Mouse (Mus musculus) MEL (cell line): Measurements from ENCODE around the gene Ccdc61. TPM values are rescaled to one million over a fixed set of nuclear protein-coding genes. Genes with fewer than 3 reads are reported as not detected.
A peak's percentile ranks its signal among the peaks of the same experiment; 100 is the strongest.

ENCODE experiments used
- DNase-seq: peaks from one replicate; pipeline ENCODE4 v3.0.0; 2011; ENCODE audit warnings: low read depth, low spot score
- H3K27ac ChIP-seq: 2 replicates; pipeline ENCODE4 v1.5.1; 2012; ENCODE audit warnings: low read depth, mild to moderate bottlenecking, control low read depth, low read length, moderate library complexity; ENCODE audit not compliant: control insufficient read depth
- H3K27me3 ChIP-seq, 2 experiments: fragments of 150-350 bp in 1 of 2; sonication (generic) in 1 of 2; 2 replicates each; pipeline ENCODE4 v1.6.1; 2012; ENCODE audit warnings: low read length in 2 of 2, mild to moderate bottlenecking in 2 of 2, improper control_type of control experiment in 1 of 2, moderate library complexity in 1 of 2; ENCODE audit not compliant: insufficient read depth in 2 of 2, control insufficient read depth in 1 of 2
- H3K36me3 ChIP-seq, 2 experiments: 2 replicates each; pipeline ENCODE4 v1.6.1; 2012 to 2014; ENCODE audit warnings: low read length in 2 of 2, improper control_type of control experiment in 1 of 2, inconsistent platforms in 1 of 2, mild to moderate bottlenecking in 1 of 2; ENCODE audit not compliant: insufficient read depth in 2 of 2, control insufficient read depth in 1 of 2
- H3K4me1 ChIP-seq, 2 experiments: fragments of 150-350 bp in 1 of 2; sonication (generic) in 1 of 2; 2 replicates each; pipeline ENCODE4 v1.6.1; 2012; ENCODE audit warnings: low read length in 2 of 2, improper control_type of control experiment in 1 of 2, mild to moderate bottlenecking in 1 of 2; ENCODE audit not compliant: insufficient read depth in 2 of 2, control insufficient read depth in 1 of 2
- H3K4me3 ChIP-seq, 2 experiments: fragments of 150-350 bp in 1 of 2; sonication (generic) in 1 of 2; 2 replicates each; pipeline ENCODE4 v1.5.1; 2012; ENCODE audit warnings: low read depth in 2 of 2, low read length in 2 of 2, mild to moderate bottlenecking in 2 of 2, moderate library complexity in 2 of 2, control low read depth in 1 of 2, improper control_type of control experiment in 1 of 2; ENCODE audit not compliant: control insufficient read depth in 1 of 2, insufficient read depth in 1 of 2
- H3K79me2 ChIP-seq: 2 replicates; pipeline ENCODE4 v1.6.1; 2012; ENCODE audit warnings: mild to moderate bottlenecking, low read length, moderate library complexity; ENCODE audit not compliant: control insufficient read depth, poor library complexity, insufficient read depth
- H3K9ac ChIP-seq: 2 replicates; pipeline ENCODE4 v1.6.1; 2012; ENCODE audit warnings: low read depth, mild to moderate bottlenecking, control low read depth, low read length, moderate library complexity; ENCODE audit not compliant: control insufficient read depth, poor library complexity, severe bottlenecking
- H3K9me3 ChIP-seq: fragments of 150-350 bp; sonication (generic); replicated peaks from 2 replicates; pipeline ENCODE4 v1.6.1; 2012; ENCODE audit warnings: mild to moderate bottlenecking, low read length, improper control_type of control experiment, moderate library complexity; ENCODE audit not compliant: insufficient read depth
- BHLHE40 ChIP-seq: IDR thresholded peaks from 2 replicates; pipeline ENCODE4 v1.6.1; 2012; ENCODE audit warnings: low read depth, mild to moderate bottlenecking, inconsistent platforms, low read length, improper control_type of control experiment, borderline replicate concordance
- CTCF ChIP-seq, 3 experiments: IDR thresholded peaks in 2 of 3; conservative IDR thresholded peaks in 1 of 3; 2 replicates each; pipeline ENCODE4 v1.5.1; 2011 to 2012; ENCODE audit warnings: low read length in 3 of 3, low read depth in 2 of 3, mild to moderate bottlenecking in 2 of 3, improper control_type of control experiment in 1 of 3, inconsistent platforms in 1 of 3, mixed read lengths in 1 of 3, moderate library complexity in 1 of 3; ENCODE audit not compliant: control insufficient read depth in 1 of 3, insufficient read depth in 1 of 3, poor library complexity in 1 of 3, severe bottlenecking in 1 of 3
- MAZ ChIP-seq: IDR thresholded peaks from 2 replicates; pipeline ENCODE4 v1.6.1; 2012; ENCODE audit warnings: low read depth, mild to moderate bottlenecking, inconsistent platforms, low read length, improper control_type of control experiment
- MEF2A ChIP-seq: IDR thresholded peaks from 2 replicates; pipeline ENCODE4 v1.6.1; 2014; ENCODE audit warnings: low read depth, mild to moderate bottlenecking, inconsistent platforms, low read length, improper control_type of control experiment; ENCODE audit not compliant: poor library complexity, insufficient replicate concordance, severe bottlenecking; ENCODE audit errors: extremely low read depth
- MYC ChIP-seq: IDR thresholded peaks from 2 replicates; pipeline ENCODE4 v1.6.1; 2011; ENCODE audit warnings: low read depth, mild to moderate bottlenecking, low read length, improper control_type of control experiment, moderate library complexity
- NRF1 ChIP-seq: IDR thresholded peaks from 2 replicates; pipeline ENCODE4 v1.6.1; 2014; ENCODE audit warnings: low read depth, mild to moderate bottlenecking, inconsistent platforms, low read length, improper control_type of control experiment, moderate library complexity; ENCODE audit not compliant: poor library complexity, insufficient read depth, severe bottlenecking
- RAD21 ChIP-seq: IDR thresholded peaks from 2 replicates; pipeline ENCODE4 v1.6.1; 2011; ENCODE audit warnings: mild to moderate bottlenecking, low read depth, low read length, improper control_type of control experiment
- RCOR1 ChIP-seq: IDR thresholded peaks from 2 replicates; pipeline ENCODE4 v1.6.1; 2012; ENCODE audit warnings: low read depth, mild to moderate bottlenecking, inconsistent platforms, low read length, improper control_type of control experiment
- TCF12 ChIP-seq: IDR thresholded peaks from 2 replicates; pipeline ENCODE4 v1.6.1; 2014; ENCODE audit warnings: low read depth, mild to moderate bottlenecking, inconsistent platforms, low read length, improper control_type of control experiment, moderate library complexity
- polyA plus RNA-seq, 2 experiments: library from polyadenylated mRNA; stranded (reverse) in 1 of 2; unstranded in 1 of 2; fragments of >175 nt in 1 of 2; fragments of >200 nt in 1 of 2; gene quantifications; 2 replicates each; pipeline versions ENCODE4 v1.2.1 to v1.2.4; 2012; ENCODE audit warnings: low replicate concordance in 2 of 2, low read depth in 1 of 2; ENCODE audit not compliant: insufficient read length in 2 of 2, insufficient read depth in 1 of 2, missing spikeins in 1 of 2
- total RNA-seq: library from RNA; depleted of rRNA; stranded (reverse); fragments of 300-350 nt; gene quantifications from 2 replicates; pipeline ENCODE4 v1.2.3, GENCODE M21; 2012

Gene Ccdc61
- total and polyA plus RNA-seq, 3 experiments = 19.7 to 69.8 TPM; not detected in 1

- no peak for DNase-seq
- Histone ChIP-seq H3K79me2 (no peaks in the 10 kb centered on the region), H3K36me3 (no peaks in the 10 kb centered on the region), H3K27me3 (peaks cover 8 to 13% of the 10 kb centered on the region in 2 experiments), H3K4me1 (no peaks in the 10 kb centered on the region; a peak in 1 of 4 replicates), H3K27ac (no peak overlapping the region), H3K4me3 (no peak overlapping the region), H3K9me3 (no peaks in the 10 kb centered on the region), H3K9ac (no peak overlapping the region)
- no peak for TF ChIP-seq MEF2A
These were observed 12.6 kb upstream of the Ccdc61 start for GRCm38 (mm10) chr7:18922807-18923206.

GRCm38 (mm10) chr7:18921069-18921468 is 10.9 kb upstream of the Ccdc61 start:
- H3K4me1 ChIP-seq = no peaks in the 10 kb centered on the region; a peak in 1 of 4 replicates
- no peaks in the 10 kb centered on the region for H3K9me3 ChIP-seq
- TF ChIP-seq NRF1 (peak; percentile 54), RCOR1 (no peak), BHLHE40 (no peak)
- TF ChIP-seq, all 39 proteins: peak for 1
- DNase-seq = no peak
- Histone ChIP-seq H3K27me3 (peaks cover 5 to 6% of the 10 kb centered on the region in 2 experiments), H3K36me3 (no peaks in the 10 kb centered on the region), H3K27ac (no peak overlapping the region), H3K9ac (no peak overlapping the region), H3K4me3 (no peak overlapping the region), H3K79me2 (no peaks in the 10 kb centered on the region)

GRCm38 (mm10) chr7:18917931-18918330 is 7.7 kb upstream of the Ccdc61 start:
- no peak for DNase-seq
- H3K9me3 ChIP-seq = no peaks in the 10 kb centered on the region
- no peaks in the 10 kb centered on the region for H3K79me2 ChIP-seq
- H3K9ac ChIP-seq = no peak overlapping the region
- H3K27ac ChIP-seq = no peak overlapping the region
- H3K4me1 ChIP-seq = no peaks in the 10 kb centered on the region
- peaks cover 4 to 7% of the 10 kb centered on the region in 2 experiments for H3K27me3 ChIP-seq
- no peak overlapping the region for H3K4me3 ChIP-seq
- no peak for TF ChIP-seq CTCF (IDR thresholded peaks at IDR 0.05 in 2 of 3, conservative IDR thresholded peaks at IDR 0.05 in 1 of 3; ENCODE audit: control insufficient read depth in 1 of 3, insufficient read depth in 1 of 3, low read depth in 2 of 3, low read length in 3 of 3, poor library complexity in 1 of 3, severe bottlenecking in 1 of 3)
- no peak for TF ChIP-seq MYC
- TF ChIP-seq RAD21 = no peak
- H3K36me3 ChIP-seq = no peaks in the 10 kb centered on the region

DNA sequence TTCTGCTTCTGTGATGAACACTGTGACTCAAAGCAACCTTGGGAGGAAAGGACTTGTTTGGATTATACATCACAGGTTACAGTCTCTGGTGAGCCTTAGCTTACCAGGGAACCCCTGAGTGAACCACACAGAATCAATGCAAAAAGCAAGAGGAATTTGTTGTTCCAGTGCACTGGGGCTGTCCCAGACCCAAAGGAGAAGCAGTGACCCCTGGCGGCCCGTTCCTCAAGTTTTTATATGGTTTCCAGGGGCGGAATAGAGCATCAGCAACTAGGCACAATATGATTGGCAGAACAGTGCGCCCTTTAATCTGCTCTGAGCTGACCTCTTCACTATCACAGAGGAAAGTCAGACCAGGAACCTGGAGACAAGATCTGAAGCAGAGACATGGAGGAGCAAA is 6.0 kb upstream of the Ccdc61 start:
- no peaks in the 10 kb centered on the region for H3K79me2 ChIP-seq
- TF ChIP-seq MAZ (no peak), TCF12 (no peak)
- TF ChIP-seq, all 39 proteins: peak for 0
- no peak for DNase-seq

More for the DNA sequence above, 6.0 kb upstream of the Ccdc61 start:
- no peaks in the 10 kb centered on the region for H3K9me3 ChIP-seq
- no peak overlapping the region for H3K27ac ChIP-seq
- H3K27me3 ChIP-seq = peaks cover 2 to 7% of the 10 kb centered on the region in 2 experiments; a peak in 3 of 4 replicates
- no peaks in the 10 kb centered on the region for H3K36me3 ChIP-seq
- no peak overlapping the region for H3K4me3 ChIP-seq
- no peak overlapping the region for H3K9ac ChIP-seq
- H3K4me1 ChIP-seq = peaks cover 0 to 3% of the 10 kb centered on the region in 2 experiments; a peak in 3 of 4 replicates
